Mouse (Mus musculus) limb, embryonic 12.5 days (tissue): Measurements from ENCODE around the gene Nfix. TPM values are rescaled to one million over a fixed set of nuclear protein-coding genes. Genes with fewer than 3 reads are reported as not detected.

ENCODE experiments used
- ATAC-seq: fragments of 200-750 bp; cut with Nextera tagmentation; 2 replicates; pipeline ENCODE4 v1.8.0; 2017; ENCODE audit warnings: low read depth, moderate TSS enrichment; ENCODE audit not compliant: insufficient number of reproducible peaks, insufficient read depth, low FRiP score, low TSS enrichment
- H3K27ac ChIP-seq: fragments of 300-500 bp; sonication (generic); 2 replicates; pipeline ENCODE4 v1.5.1; 2016; ENCODE audit warnings: mild to moderate bottlenecking, moderate library complexity
- H3K27me3 ChIP-seq: fragments of 300-500 bp; sonication (generic); 2 replicates; pipeline ENCODE4 v1.6.1; 2016; ENCODE audit warnings: mild to moderate bottlenecking, moderate library complexity
- H3K36me3 ChIP-seq: fragments of 300-500 bp; sonication (generic); 2 replicates; pipeline ENCODE4 v1.6.1; 2016; ENCODE audit warnings: mild to moderate bottlenecking, moderate library complexity
- H3K4me1 ChIP-seq: fragments of 300-500 bp; sonication (generic); replicated peaks from 2 replicates; pipeline ENCODE4 v1.6.1; 2016
- H3K4me2 ChIP-seq: fragments of 300-500 bp; sonication (generic); 2 replicates; pipeline ENCODE4 v1.6.1; 2016; ENCODE audit warnings: mild to moderate bottlenecking, moderate library complexity
- H3K4me3 ChIP-seq: fragments of 300-500 bp; sonication (generic); replicated peaks from 2 replicates; pipeline ENCODE4 v1.5.1; 2016; ENCODE audit warnings: mild to moderate bottlenecking
- H3K9ac ChIP-seq: fragments of 300-500 bp; sonication (generic); replicated peaks from 2 replicates; pipeline ENCODE4 v1.6.1; 2016; ENCODE audit warnings: mild to moderate bottlenecking, moderate library complexity
- H3K9me3 ChIP-seq: fragments of 300-500 bp; sonication (generic); 2 replicates; pipeline ENCODE4 v1.6.1; 2016; ENCODE audit warnings: mild to moderate bottlenecking, moderate library complexity
- WGBS: fragments of 180-500 bp; shearing (Covaris S2); methylation state at CpG from one replicate; pipeline ENCODE4 v1.1.7; 2016; 5-methylcytosine and 5-hydroxymethylcytosine counted together
- polyA plus RNA-seq: library from polyadenylated mRNA; unstranded; fragments of >200 nt; fragmentation: Nextera tagmentation; extraction: Ambion mirVana; gene quantifications from 2 replicates; pipeline ENCODE4 v1.2.1, GENCODE M21; 2016

Nfix gene
- polyA plus RNA-seq, 1 experiment from 2014 or later: 14.5 TPM

GRCm38 (mm10) chr8:84770100-84770953 is 29.8 kb downstream of the Nfix start:
- no peak for ATAC-seq
- Histone ChIP-seq H3K4me3 (0 out of 2 replicates have a peak overlapping the region, but pooled peaks have one; percentile 34), H3K27me3 (peaks cover 91% of the 10 kb centered on the region), H3K9me3 (no peaks in the 10 kb centered on the region), H3K9ac (no peak overlapping the region), H3K4me2 (peak overlapping the region; percentile 65), H3K27ac (peak overlapping the region; percentile 62), H3K36me3 (peaks cover 50% of the 10 kb centered on the region), H3K4me1 (peaks cover 69% of the 10 kb centered on the region)
- 26% methylated on average over 12 of the region's 12 CpGs for WGBS

- Histone ChIP-seq H3K27me3 (peaks cover 93% of the 10 kb centered on the region), H3K27ac (no peak overlapping the region), H3K9me3 (no peaks in the 10 kb centered on the region), H3K4me1 (peaks cover 69% of the 10 kb centered on the region), H3K9ac (no peak overlapping the region), H3K36me3 (peaks cover 58% of the 10 kb centered on the region), H3K4me3 (no peak overlapping the region), H3K4me2 (no peak overlapping the region)
- no peak for ATAC-seq
- 87% methylated on average over 8 of the region's 8 CpGs for WGBS
Observed at GRCm38 (mm10) chr8:84769324-84769723, 30.8 kb downstream of the Nfix start.

GRCm38 (mm10) chr8:84768343-84769095 is 31.6 kb downstream of the Nfix start:
- peaks cover 96% of the 10 kb centered on the region for H3K27me3 ChIP-seq
- H3K27ac ChIP-seq: no peak overlapping the region
- peaks cover 64% of the 10 kb centered on the region for H3K36me3 ChIP-seq
- H3K4me1 ChIP-seq: peaks cover 63% of the 10 kb centered on the region
- H3K9ac ChIP-seq: no peak overlapping the region
- H3K4me3 ChIP-seq: no peak overlapping the region
- WGBS: 84% methylated on average over 14 of the region's 14 CpGs
- no peak for ATAC-seq
- no peaks in the 10 kb centered on the region for H3K9me3 ChIP-seq
- no peak overlapping the region for H3K4me2 ChIP-seq

- Histone ChIP-seq H3K4me2 (no peak overlapping the region), H3K27ac (no peak overlapping the region), H3K27me3 (peaks cover 96% of the 10 kb centered on the region), H3K9me3 (no peaks in the 10 kb centered on the region), H3K36me3 (peaks cover 73% of the 10 kb centered on the region), H3K4me1 (peaks cover 50% of the 10 kb centered on the region), H3K9ac (no peak overlapping the region), H3K4me3 (no peak overlapping the region)
- no peak for ATAC-seq
- WGBS: 74% methylated on average over 10 of the region's 10 CpGs
Observed at GRCm38 (mm10) chr8:84767221-84767620, 32.9 kb downstream of the Nfix start.

GRCm38 (mm10) chr8:84766422-84766821 is 33.7 kb downstream of the Nfix start:
- H3K9me3 ChIP-seq: no peaks in the 10 kb centered on the region
- 64% methylated on average over 9 of the region's 9 CpGs for WGBS
- H3K4me3 ChIP-seq: no peak overlapping the region
- peaks cover 48% of the 10 kb centered on the region for H3K4me1 ChIP-seq
- peaks cover 93% of the 10 kb centered on the region for H3K27me3 ChIP-seq
- peak overlapping the region; percentile 80 for H3K27ac ChIP-seq
- H3K36me3 ChIP-seq: peaks cover 74% of the 10 kb centered on the region
- ATAC-seq: no peak
- H3K9ac ChIP-seq: no peak overlapping the region
- H3K4me2 ChIP-seq: no peak overlapping the region

DNA sequence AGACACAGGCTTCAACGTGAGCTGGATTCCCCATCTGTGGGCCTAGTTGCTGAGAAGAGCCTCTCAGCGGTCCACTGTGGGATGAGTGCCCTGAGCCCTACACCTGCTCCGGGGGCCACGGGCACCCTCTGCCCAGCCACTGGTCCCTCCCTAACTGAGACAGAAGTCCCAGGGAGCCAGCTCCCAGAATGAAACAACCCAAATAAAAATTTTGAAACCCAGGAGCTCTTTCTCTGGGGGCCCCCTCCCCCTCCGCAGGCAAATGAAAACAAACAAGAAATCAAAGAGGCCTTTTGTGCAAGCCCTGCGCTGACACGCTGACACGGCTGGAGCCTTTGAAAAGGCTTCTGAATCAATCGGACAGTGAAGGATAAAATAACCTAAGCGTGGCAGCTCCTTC is 34.5 kb downstream of the Nfix start:
- no peak overlapping the region for H3K4me3 ChIP-seq
- peaks cover 48% of the 10 kb centered on the region for H3K4me1 ChIP-seq
- H3K36me3 ChIP-seq: peaks cover 71% of the 10 kb centered on the region
- 0 out of 2 replicates have a peak overlapping the region, but pooled peaks have one; percentile 13 for H3K4me2 ChIP-seq
- WGBS: 29% methylated on average over 10 of the region's 10 CpGs
- ATAC-seq: no peak
- peak overlapping the region; percentile 80 for H3K27ac ChIP-seq
- H3K27me3 ChIP-seq: peaks cover 89% of the 10 kb centered on the region
- no peaks in the 10 kb centered on the region for H3K9me3 ChIP-seq
- no peak overlapping the region for H3K9ac ChIP-seq

GRCm38 (mm10) chr8:84764870-84765495 is 35.2 kb downstream of the Nfix start:
- peaks cover 68% of the 10 kb centered on the region for H3K36me3 ChIP-seq
- ATAC-seq: no peak
- no peaks in the 10 kb centered on the region for H3K9me3 ChIP-seq
- 80% methylated on average over 17 of the region's 17 CpGs for WGBS
- H3K4me2 ChIP-seq: no peak overlapping the region
- peaks cover 47% of the 10 kb centered on the region for H3K4me1 ChIP-seq
- H3K4me3 ChIP-seq: no peak overlapping the region
- no peak overlapping the region for H3K27ac ChIP-seq
- no peak overlapping the region for H3K9ac ChIP-seq
- peaks cover 82% of the 10 kb centered on the region for H3K27me3 ChIP-seq

GRCm38 (mm10) chr8:84764100-84764499 is 36.0 kb downstream of the Nfix start:
- no peak overlapping the region for H3K4me3 ChIP-seq
- H3K27ac ChIP-seq: no peak overlapping the region
- no peak for ATAC-seq
- peaks cover 44% of the 10 kb centered on the region for H3K4me1 ChIP-seq
- peaks cover 67% of the 10 kb centered on the region for H3K36me3 ChIP-seq
- WGBS: 51% methylated on average over 4 of the region's 4 CpGs
- H3K4me2 ChIP-seq: no peak overlapping the region
- no peak overlapping the region for H3K9ac ChIP-seq
- peaks cover 81% of the 10 kb centered on the region for H3K27me3 ChIP-seq
- no peaks in the 10 kb centered on the region for H3K9me3 ChIP-seq

DNA sequence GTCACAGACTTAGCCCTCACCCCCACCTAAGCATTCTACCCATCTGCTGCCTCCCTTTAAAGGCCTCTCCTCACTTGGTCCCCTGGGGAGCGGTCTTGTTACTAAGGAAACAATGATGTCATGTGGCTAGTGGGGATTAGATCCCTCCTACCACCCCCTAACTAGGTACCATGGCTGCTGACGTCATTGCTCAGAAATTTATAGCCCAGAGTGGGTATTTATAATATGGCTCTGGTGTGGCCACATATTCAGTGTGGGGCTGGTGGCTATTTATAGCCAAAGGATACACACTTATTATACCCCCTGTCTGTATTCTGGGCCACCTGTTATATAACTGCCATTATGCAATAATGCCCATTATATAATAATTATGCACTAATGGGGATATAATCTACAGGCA is 39.2 kb downstream of the Nfix start:
- H3K4me2 ChIP-seq: no peak overlapping the region
- no peak overlapping the region for H3K27ac ChIP-seq
- peaks cover 49% of the 10 kb centered on the region for H3K4me1 ChIP-seq
- H3K27me3 ChIP-seq: peaks cover 71% of the 10 kb centered on the region
- no peak overlapping the region for H3K9ac ChIP-seq
- H3K9me3 ChIP-seq: no peaks in the 10 kb centered on the region
- 0 out of 2 replicates have a peak, but pooled peaks have one; percentile 12 for ATAC-seq
- H3K36me3 ChIP-seq: peaks cover 61% of the 10 kb centered on the region
- no peak overlapping the region for H3K4me3 ChIP-seq
- 33% methylated on average over 2 of the region's 2 CpGs for WGBS

DNA sequence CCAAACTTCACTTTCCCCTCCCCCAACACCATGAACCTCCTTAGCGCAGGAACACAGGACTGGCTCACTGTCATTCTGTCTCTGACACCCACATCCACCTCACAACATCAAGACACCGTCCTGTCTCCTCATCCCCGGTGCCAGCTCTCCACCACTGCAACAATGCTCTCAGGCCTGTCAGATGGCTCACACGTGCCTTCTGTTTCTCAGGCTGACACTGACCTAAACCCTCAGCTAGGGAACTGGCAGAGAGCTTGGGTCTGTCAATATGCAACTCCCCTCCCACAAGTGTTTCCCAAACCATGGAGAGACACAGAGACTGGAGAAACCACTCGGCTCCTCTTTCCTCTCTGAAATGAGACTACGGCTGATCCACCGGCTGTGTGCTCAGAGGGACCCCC is 39.7 kb downstream of the Nfix start:
- H3K4me1 ChIP-seq: peaks cover 47% of the 10 kb centered on the region
- 50% methylated on average over 7 of the region's 7 CpGs for WGBS
- H3K27ac ChIP-seq: no peak overlapping the region
- H3K9ac ChIP-seq: no peak overlapping the region
- H3K27me3 ChIP-seq: peaks cover 72% of the 10 kb centered on the region
- H3K36me3 ChIP-seq: peaks cover 66% of the 10 kb centered on the region
- no peaks in the 10 kb centered on the region for H3K9me3 ChIP-seq
- no peak overlapping the region for H3K4me3 ChIP-seq
- no peak for ATAC-seq
- H3K4me2 ChIP-seq: no peak overlapping the region

- Histone ChIP-seq H3K27me3 (peaks cover 66% of the 10 kb centered on the region), H3K36me3 (peaks cover 63% of the 10 kb centered on the region), H3K4me1 (peaks cover 40% of the 10 kb centered on the region), H3K4me3 (no peak overlapping the region), H3K27ac (no peak overlapping the region), H3K9me3 (no peaks in the 10 kb centered on the region), H3K4me2 (no peak overlapping the region), H3K9ac (no peak overlapping the region)
- no peak for ATAC-seq
- 91% methylated on average over 10 of the region's 10 CpGs for WGBS
Observed at GRCm38 (mm10) chr8:84759718-84760117, 40.4 kb downstream of the Nfix start.
